Mouse (Mus musculus): ENCODE results near the gene Crim1.

- TF ChIP-seq GATA1 (IDR thresholded peaks at IDR 0.05; ENCODE audit: low read length) (no peak), TAL1 (IDR thresholded peaks at IDR 0.05; ENCODE audit: low read length) (no peak)
Measured at GRCm38 (mm10) chr17:78402174-78402573, 202.1 kb downstream of the Crim1 start.

Data from erythroblast, embryonic 14.5 days (primary cell).